Mouse (Mus musculus): Measurements from ENCODE around the gene Plxnd1. TPM values are rescaled to one million over a fixed set of nuclear protein-coding genes. Genes with fewer than 3 reads are reported as not detected.

Gene Plxnd1
- polyA plus RNA-seq, 1 experiment from 2014 or later, result 84.2 TPM

DNA sequence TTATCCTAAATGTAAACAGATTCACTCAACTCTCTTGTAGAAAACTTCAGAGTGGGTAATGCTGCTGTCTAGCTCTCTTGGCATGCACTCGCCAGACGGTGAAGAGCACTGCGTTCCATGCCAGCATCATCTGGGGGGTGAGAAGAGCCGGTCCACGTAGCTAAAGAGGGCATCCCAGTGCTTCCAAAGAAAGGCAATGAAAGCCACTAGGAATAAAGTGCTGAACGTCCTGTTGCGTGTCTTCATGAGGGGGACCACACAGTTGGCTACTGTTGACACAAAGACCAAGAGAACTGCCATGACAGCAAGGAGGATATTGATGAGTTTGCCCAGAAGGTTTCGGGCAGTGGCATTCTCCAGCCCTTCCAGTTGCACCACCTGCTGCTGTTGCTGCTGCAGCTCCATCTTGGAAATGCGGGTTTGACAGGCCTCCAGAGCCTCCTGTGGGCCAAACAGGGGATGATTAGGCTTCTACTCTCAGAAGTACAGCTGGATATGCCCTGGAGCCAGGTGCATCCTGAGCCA lies 27.2 kb upstream of the Plxnd1 start:
- Histone ChIP-seq H3K36me3 (ENCODE audit: insufficient read depth) (peaks cover 32% of the 10 kb centered on the region), H3K27ac (ENCODE audit: low read depth) (no peak overlapping the region), H3K4me2 (no peak overlapping the region), H3K9me3 (ENCODE audit: low read depth, low read length) (peaks cover 10% of the 10 kb centered on the region), H3K4me1 (ENCODE audit: insufficient read depth) (no peaks in the 10 kb centered on the region), H3K4me3 (ENCODE audit: low read depth, low read length) (no peak overlapping the region), H3K27me3 (ENCODE audit: insufficient read depth, low read length) (no peaks in the 10 kb centered on the region), H3K9ac (no peak overlapping the region)
- 85% methylated on average over 9 of the region's 9 CpGs for WGBS
- no peak for TF ChIP-seq CTCF (IDR thresholded peaks at IDR 0.05; ENCODE audit: low read depth)
- DNase-seq (no peak), ATAC-seq (ENCODE audit: insufficient read depth) (no peak)

- 80% methylated on average over 3 of the region's 3 CpGs for WGBS
- DNase-seq, result no peak
- TF ChIP-seq CTCF (IDR thresholded peaks at IDR 0.05; ENCODE audit: low read depth), result no peak
- H3K27ac ChIP-seq (ENCODE audit: low read depth), result no peak overlapping the region
- no peaks in the 10 kb centered on the region for H3K4me1 ChIP-seq (ENCODE audit: insufficient read depth)
- no peak for ATAC-seq (ENCODE audit: insufficient read depth)
- H3K9me3 ChIP-seq (ENCODE audit: low read depth, low read length), result no peaks in the 10 kb centered on the region
- peaks cover 17% of the 10 kb centered on the region for H3K36me3 ChIP-seq (ENCODE audit: insufficient read depth)
- no peak overlapping the region for H3K9ac ChIP-seq
- no peaks in the 10 kb centered on the region for H3K27me3 ChIP-seq (ENCODE audit: insufficient read depth, low read length)
- no peak overlapping the region for H3K4me3 ChIP-seq (ENCODE audit: low read depth, low read length)
- H3K4me2 ChIP-seq, result no peak overlapping the region
Measured at GRCm38 (mm10) chr6:116015902-116016301, 21.1 kb upstream of the Plxnd1 start.

- WGBS, result 82% methylated on average over 6 of the region's 6 CpGs
- H3K4me3 ChIP-seq (ENCODE audit: low read depth, low read length), result no peak overlapping the region
- no peak overlapping the region for H3K9ac ChIP-seq
- ATAC-seq (ENCODE audit: insufficient read depth), result no peak
- H3K4me2 ChIP-seq, result no peak overlapping the region
- no peak for TF ChIP-seq CTCF (IDR thresholded peaks at IDR 0.05; ENCODE audit: low read depth)
- no peaks in the 10 kb centered on the region for H3K27me3 ChIP-seq (ENCODE audit: insufficient read depth, low read length)
- DNase-seq, result no peak
- no peaks in the 10 kb centered on the region for H3K9me3 ChIP-seq (ENCODE audit: low read depth, low read length)
- no peaks in the 10 kb centered on the region for H3K4me1 ChIP-seq (ENCODE audit: insufficient read depth)
- H3K36me3 ChIP-seq (ENCODE audit: insufficient read depth), result 0 out of 2 replicates have a peak, but pooled peaks cover 6% of the 10 kb centered on the region
- H3K27ac ChIP-seq (ENCODE audit: low read depth), result no peak overlapping the region
Measured at GRCm38 (mm10) chr6:116014111-116014510, 19.3 kb upstream of the Plxnd1 start.

- no peaks in the 10 kb centered on the region for H3K4me1 ChIP-seq (ENCODE audit: insufficient read depth)
- no peak overlapping the region for H3K9ac ChIP-seq
- TF ChIP-seq CTCF (IDR thresholded peaks at IDR 0.05; ENCODE audit: low read depth), result no peak
- 0 out of 2 replicates have a peak, but pooled peaks cover 1% of the 10 kb centered on the region for H3K36me3 ChIP-seq (ENCODE audit: insufficient read depth)
- H3K27ac ChIP-seq (ENCODE audit: low read depth), result no peak overlapping the region
- DNase-seq (no peak), ATAC-seq (ENCODE audit: insufficient read depth) (no peak)
- no peak overlapping the region for H3K4me2 ChIP-seq
- WGBS, result 49% methylated on average over 3 of the region's 3 CpGs
- no peak overlapping the region for H3K4me3 ChIP-seq (ENCODE audit: low read depth, low read length)
- H3K9me3 ChIP-seq (ENCODE audit: low read depth, low read length), result no peaks in the 10 kb centered on the region
- H3K27me3 ChIP-seq (ENCODE audit: insufficient read depth, low read length), result no peaks in the 10 kb centered on the region
Measured at GRCm38 (mm10) chr6:116013687-116014086, 18.9 kb upstream of the Plxnd1 start.

- Histone ChIP-seq H3K36me3 (ENCODE audit: insufficient read depth) (no peaks in the 10 kb centered on the region), H3K9me3 (ENCODE audit: low read depth, low read length) (no peaks in the 10 kb centered on the region), H3K27me3 (ENCODE audit: insufficient read depth, low read length) (no peaks in the 10 kb centered on the region), H3K4me2 (no peak overlapping the region), H3K9ac (no peak overlapping the region), H3K4me3 (ENCODE audit: low read depth, low read length) (no peak overlapping the region), H3K4me1 (ENCODE audit: insufficient read depth) (no peaks in the 10 kb centered on the region), H3K27ac (ENCODE audit: low read depth) (no peak overlapping the region)
- 3% methylated on average over 6 of the region's 6 CpGs for WGBS
- peak; percentile 98 for TF ChIP-seq CTCF (IDR thresholded peaks at IDR 0.05; ENCODE audit: low read depth)
- ATAC-seq (ENCODE audit: insufficient read depth), result peak; percentile 32
- DNase-seq, result peak; percentile 93
Measured at GRCm38 (mm10) chr6:116010541-116010940, 15.7 kb upstream of the Plxnd1 start.

DNA sequence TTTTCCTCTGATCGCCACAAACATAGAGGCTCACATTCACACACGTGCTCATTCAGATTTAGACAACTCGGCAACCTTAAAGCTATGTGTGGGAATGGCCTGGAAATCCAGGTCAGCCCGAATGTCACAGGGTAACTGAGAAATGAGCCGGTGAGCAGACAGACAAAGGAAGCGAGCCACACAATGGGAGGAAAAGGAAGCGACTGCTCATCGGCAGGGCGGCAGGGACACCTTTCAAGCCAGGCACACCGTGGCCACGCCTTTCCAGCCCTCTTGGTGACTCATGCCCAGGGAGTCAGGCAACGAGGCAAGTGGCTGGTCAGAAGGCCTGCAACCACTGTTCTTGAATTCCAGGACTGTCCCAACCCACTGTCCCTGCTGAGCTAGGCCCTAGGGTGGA lies 14.6 kb upstream of the Plxnd1 start:
- ATAC-seq (ENCODE audit: insufficient read depth) (0 out of 2 replicates have a peak, but pooled peaks have one; percentile 13), DNase-seq (peak; percentile 61)
- Histone ChIP-seq H3K27ac (ENCODE audit: low read depth) (peak overlapping the region; percentile 60; the same call in 1 of the 2 replicates), H3K36me3 (ENCODE audit: insufficient read depth) (no peaks in the 10 kb centered on the region), H3K4me1 (ENCODE audit: insufficient read depth) (no peaks in the 10 kb centered on the region), H3K9me3 (ENCODE audit: low read depth, low read length) (no peaks in the 10 kb centered on the region), H3K4me2 (no peak overlapping the region), H3K27me3 (ENCODE audit: insufficient read depth, low read length) (no peaks in the 10 kb centered on the region), H3K4me3 (ENCODE audit: low read depth, low read length) (no peak overlapping the region), H3K9ac (no peak overlapping the region)
- 56% methylated on average over 12 of the region's 12 CpGs for WGBS
- no peak for TF ChIP-seq CTCF (IDR thresholded peaks at IDR 0.05; ENCODE audit: low read depth)

GRCm38 (mm10) chr6:116007561-116008173 lies 12.9 kb upstream of the Plxnd1 start:
- Histone ChIP-seq H3K9ac (no peak overlapping the region), H3K4me2 (peak overlapping the region; percentile 20; the same call in 1 of the 2 replicates), H3K4me3 (ENCODE audit: low read depth, low read length) (no peak overlapping the region), H3K27ac (ENCODE audit: low read depth) (peak overlapping the region; percentile 67; the same call in 1 of the 2 replicates), H3K36me3 (ENCODE audit: insufficient read depth) (no peaks in the 10 kb centered on the region), H3K27me3 (ENCODE audit: insufficient read depth, low read length) (no peaks in the 10 kb centered on the region), H3K4me1 (ENCODE audit: insufficient read depth) (0 out of 2 replicates have a peak, but pooled peaks cover 3% of the 10 kb centered on the region), H3K9me3 (ENCODE audit: low read depth, low read length) (no peaks in the 10 kb centered on the region)
- peak; percentile 19; the same call in 1 of the 2 replicates for ATAC-seq (ENCODE audit: insufficient read depth)
- peak; percentile 87 for TF ChIP-seq CTCF (IDR thresholded peaks at IDR 0.05; ENCODE audit: low read depth)
- peak; percentile 85 for DNase-seq
- WGBS, result 22% methylated on average over 9 of the region's 9 CpGs
